Mouse (Mus musculus) limb, embryonic 15.5 days (tissue): ENCODE data around the gene Srgn. TPM values are rescaled to one million over a fixed set of nuclear protein-coding genes. Genes with fewer than 3 reads are reported as not detected.
"Not testable (repeated sequence)": the region's sequence is repeated elsewhere in the genome, so short reads cannot be mapped to it uniquely, and the experiment has no call there.

Experiments
- ATAC-seq: fragments of 200-750 bp; cut with Nextera tagmentation; 2 replicates; pipeline ENCODE4 v1.8.0; 2017; ENCODE audit warnings: low read depth, moderate TSS enrichment; ENCODE audit not compliant: insufficient number of reproducible peaks, low FRiP score, low TSS enrichment
- H3K27ac ChIP-seq: fragments of 300-500 bp; sonication (generic); 2 replicates; pipeline ENCODE4 v1.5.1; 2015; ENCODE audit warnings: moderate library complexity, mild to moderate bottlenecking, inconsistent platforms
- H3K27me3 ChIP-seq: fragments of 300-500 bp; sonication (generic); 2 replicates; pipeline ENCODE4 v1.6.1; 2015; ENCODE audit warnings: inconsistent platforms
- H3K36me3 ChIP-seq: fragments of 300-500 bp; sonication (generic); 2 replicates; pipeline ENCODE4 v1.6.1; 2015; ENCODE audit warnings: inconsistent platforms
- H3K4me1 ChIP-seq: fragments of 300-500 bp; sonication (generic); 2 replicates; pipeline ENCODE4 v1.6.1; 2015; ENCODE audit warnings: inconsistent platforms
- H3K4me2 ChIP-seq: fragments of 300-500 bp; sonication (generic); 2 replicates; pipeline ENCODE4 v1.6.1; 2015; ENCODE audit warnings: mild to moderate bottlenecking, inconsistent platforms
- H3K4me3 ChIP-seq: fragments of 300-500 bp; sonication (generic); 2 replicates; pipeline ENCODE4 v1.5.1; 2015; ENCODE audit warnings: mild to moderate bottlenecking, inconsistent platforms
- H3K9ac ChIP-seq: fragments of 300-500 bp; sonication (generic); 2 replicates; pipeline ENCODE4 v1.6.1; 2015; ENCODE audit warnings: inconsistent platforms
- H3K9me3 ChIP-seq: fragments of 300-500 bp; sonication (generic); 2 replicates; pipeline ENCODE4 v1.6.1; 2016; ENCODE audit warnings: inconsistent platforms
- WGBS: fragments of 180-500 bp; shearing (Covaris S2); methylation state at CpG from one replicate; pipeline ENCODE4 v1.1.7; 2015; 5-methylcytosine and 5-hydroxymethylcytosine counted together
- polyA plus RNA-seq: library from polyadenylated mRNA; unstranded; fragments of >200 nt; fragmentation: Nextera tagmentation; extraction: Ambion mirVana; gene quantifications from 2 replicates; pipeline ENCODE4 v1.2.1, GENCODE M21; 2015

The Srgn gene
- polyA plus RNA-seq, 1 experiment from 2014 or later: 56.2 TPM

DNA sequence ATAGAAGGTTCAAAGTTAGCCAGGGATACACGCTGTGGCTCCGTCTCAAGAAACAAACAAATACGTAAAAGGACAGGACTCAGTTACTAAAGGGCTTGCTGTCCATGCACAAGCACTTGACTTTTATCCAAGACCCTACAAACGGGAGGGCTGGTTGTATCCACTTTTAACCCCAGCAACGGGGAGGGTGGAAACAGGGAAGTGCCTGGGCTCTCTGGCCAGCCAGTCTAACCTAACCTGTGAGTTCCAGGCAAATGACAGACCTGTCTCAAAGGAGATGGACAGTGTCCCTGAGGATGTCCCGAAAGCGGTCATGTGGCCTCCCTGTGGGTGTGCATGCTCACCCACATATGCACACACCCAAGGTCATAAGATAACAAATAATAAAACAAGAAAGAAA, 25.3 kb downstream of the Srgn start:
- no peaks in the 10 kb centered on the region for H3K36me3 ChIP-seq
- WGBS: 77% methylated on average over 7 of the region's 7 CpGs
- no peak overlapping the region for H3K4me2 ChIP-seq
- no peaks in the 10 kb centered on the region for H3K9me3 ChIP-seq
- H3K4me1 ChIP-seq: no peaks in the 10 kb centered on the region
- ATAC-seq: no peak
- H3K9ac ChIP-seq: no peak overlapping the region
- no peak overlapping the region for H3K4me3 ChIP-seq
- H3K27me3 ChIP-seq: peaks cover 9% of the 10 kb centered on the region
- H3K27ac ChIP-seq: no peak overlapping the region

DNA sequence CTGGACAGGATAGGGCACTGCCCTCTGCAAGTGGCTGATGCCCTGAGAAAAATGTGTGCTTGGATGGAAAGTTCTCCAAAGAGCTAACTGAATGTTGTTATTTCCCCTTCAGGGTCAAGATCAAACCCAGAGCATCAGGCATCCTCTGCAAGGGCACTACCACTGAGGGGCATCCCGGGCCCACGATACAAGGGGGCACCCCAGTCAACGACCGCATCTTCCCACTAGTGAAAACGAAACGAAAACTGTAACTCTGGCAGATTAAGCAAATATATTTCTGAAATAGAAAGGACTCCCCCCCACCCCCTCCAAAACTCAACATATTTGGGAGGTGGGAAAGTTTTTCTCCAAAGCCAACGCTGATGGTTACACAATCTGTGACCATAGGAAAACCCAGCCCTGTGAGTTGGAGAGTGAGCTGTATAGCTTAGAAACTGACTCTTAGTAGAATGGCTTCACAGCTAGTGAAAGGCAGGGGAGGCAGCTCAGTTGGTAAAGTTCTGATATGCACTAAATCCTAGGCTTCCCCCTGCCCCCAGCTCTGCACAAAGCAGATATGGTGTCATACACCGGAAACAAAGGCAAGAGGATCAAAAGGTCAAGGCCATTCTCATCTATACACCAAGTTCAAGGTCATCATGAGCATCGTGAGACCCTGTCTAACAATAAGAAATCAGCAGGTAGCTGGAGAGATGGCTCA, 26.2 kb downstream of the Srgn start:
- Histone ChIP-seq H3K27me3 (0 out of 2 replicates have a peak, but pooled peaks cover 6% of the 10 kb centered on the region), H3K4me1 (no peaks in the 10 kb centered on the region), H3K4me2 (no peak overlapping the region), H3K9me3 (no peaks in the 10 kb centered on the region), H3K9ac (no peak overlapping the region), H3K27ac (no peak overlapping the region), H3K36me3 (no peaks in the 10 kb centered on the region), H3K4me3 (no peak overlapping the region)
- 86% methylated on average over 9 of the region's 9 CpGs for whole genome bisulfite sequencing
- ATAC-seq: no peak

DNA sequence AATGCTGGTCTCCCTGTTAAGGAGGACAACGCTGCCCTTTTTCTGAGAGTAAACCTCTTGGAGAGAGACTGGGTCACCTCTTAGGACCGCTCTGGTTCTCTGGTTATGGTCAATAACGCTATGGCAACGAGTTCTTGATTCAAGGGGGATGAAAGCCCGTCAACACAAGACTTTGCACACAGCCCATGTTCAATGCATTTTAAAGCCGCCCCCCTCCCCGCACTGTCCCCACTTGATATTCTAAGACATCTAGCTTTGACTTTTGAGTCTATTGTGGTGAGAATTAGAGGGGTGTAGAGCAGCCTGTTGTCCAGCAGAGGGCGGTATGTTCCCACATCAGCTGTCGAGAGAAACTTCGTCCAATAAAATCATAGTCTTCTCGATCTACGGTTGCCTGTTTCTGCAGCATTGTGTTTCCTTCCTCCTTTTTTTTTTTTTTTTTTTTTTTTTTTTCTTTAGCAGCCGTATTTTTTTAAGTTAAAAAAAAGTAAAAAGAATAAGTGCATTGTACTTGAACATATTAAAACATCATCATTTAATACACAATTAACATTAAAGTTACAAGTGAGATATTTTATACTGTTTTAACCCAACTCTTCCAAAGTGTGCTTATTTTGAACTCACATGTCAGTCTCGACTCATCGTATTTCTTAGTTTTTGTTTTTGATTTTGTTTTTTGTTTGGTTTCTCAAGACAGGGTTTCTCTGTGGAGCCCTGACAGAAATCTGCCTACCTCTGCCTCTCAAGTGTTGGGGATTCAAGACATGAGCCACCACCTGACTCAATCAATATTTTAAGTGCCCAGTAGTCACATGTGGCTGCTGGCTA, 26.9 kb downstream of the Srgn start:
- Histone ChIP-seq H3K36me3 (no peaks in the 10 kb centered on the region), H3K9me3 (no peaks in the 10 kb centered on the region), H3K4me3 (no peak overlapping the region), H3K9ac (no peak overlapping the region), H3K4me2 (no peak overlapping the region), H3K4me1 (no peaks in the 10 kb centered on the region), H3K27me3 (0 out of 2 replicates have a peak, but pooled peaks cover 3% of the 10 kb centered on the region), H3K27ac (no peak overlapping the region)
- no peak for ATAC-seq
- WGBS: 25% methylated on average over 15 of the region's 15 CpGs

DNA sequence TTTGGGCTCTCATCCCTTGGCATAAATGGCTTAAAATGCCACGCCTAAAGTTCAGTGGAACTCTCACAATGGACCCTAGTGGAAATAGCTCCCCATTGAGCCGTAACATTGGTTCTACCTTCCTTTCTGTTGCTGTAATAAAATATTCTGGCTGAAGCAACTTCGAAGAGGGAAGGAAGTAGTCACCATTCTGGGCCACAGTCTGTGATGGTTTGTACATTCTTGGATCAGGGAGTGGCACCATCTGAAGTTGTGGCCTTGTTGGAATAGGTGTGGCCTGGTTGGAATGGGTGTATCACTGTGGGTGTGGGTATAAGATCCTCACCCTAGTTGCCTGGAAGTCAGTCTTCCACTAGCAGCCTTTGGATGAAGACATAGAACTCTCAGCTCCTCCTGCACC, 35.6 kb downstream of the Srgn start:
- not testable (repeated sequence) for H3K27ac ChIP-seq, H3K4me1 ChIP-seq, H3K4me3 ChIP-seq, H3K9me3 ChIP-seq, ATAC-seq, H3K9ac ChIP-seq, H3K36me3 ChIP-seq, H3K4me2 ChIP-seq, H3K27me3 ChIP-seq
- 74% methylated on average over 3 of the region's 3 CpGs for WGBS

DNA sequence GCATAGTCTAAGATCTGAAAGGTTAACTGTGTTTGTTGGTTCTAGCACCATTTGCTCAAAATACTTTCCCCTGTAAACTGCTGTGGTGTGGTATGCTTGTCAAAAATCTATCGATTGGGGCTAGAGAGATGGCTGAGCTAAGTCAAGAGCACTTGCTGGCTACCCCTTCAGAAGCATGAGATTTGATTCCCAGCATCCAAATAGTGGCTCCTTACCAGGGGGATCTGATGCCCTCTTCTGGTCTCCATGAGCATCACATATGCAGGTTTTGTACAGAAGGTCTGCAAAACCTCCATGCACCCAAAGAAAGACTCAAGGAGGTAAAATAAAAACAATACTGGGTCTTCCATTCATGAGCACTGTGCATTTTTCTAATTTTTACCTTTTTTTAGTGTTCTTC, 39.0 kb downstream of the Srgn start:
- WGBS: 26% methylated on average over 1 of the region's 1 CpGs
- Histone ChIP-seq H3K36me3 (no peaks in the 10 kb centered on the region), H3K27me3 (no peaks in the 10 kb centered on the region), H3K4me1 (peaks cover 3% of the 10 kb centered on the region; the same call in 1 of the 2 replicates), H3K27ac (no peak overlapping the region), H3K4me2 (no peak overlapping the region), H3K9me3 (no peaks in the 10 kb centered on the region), H3K4me3 (no peak overlapping the region), H3K9ac (no peak overlapping the region)
- ATAC-seq: no peak

DNA sequence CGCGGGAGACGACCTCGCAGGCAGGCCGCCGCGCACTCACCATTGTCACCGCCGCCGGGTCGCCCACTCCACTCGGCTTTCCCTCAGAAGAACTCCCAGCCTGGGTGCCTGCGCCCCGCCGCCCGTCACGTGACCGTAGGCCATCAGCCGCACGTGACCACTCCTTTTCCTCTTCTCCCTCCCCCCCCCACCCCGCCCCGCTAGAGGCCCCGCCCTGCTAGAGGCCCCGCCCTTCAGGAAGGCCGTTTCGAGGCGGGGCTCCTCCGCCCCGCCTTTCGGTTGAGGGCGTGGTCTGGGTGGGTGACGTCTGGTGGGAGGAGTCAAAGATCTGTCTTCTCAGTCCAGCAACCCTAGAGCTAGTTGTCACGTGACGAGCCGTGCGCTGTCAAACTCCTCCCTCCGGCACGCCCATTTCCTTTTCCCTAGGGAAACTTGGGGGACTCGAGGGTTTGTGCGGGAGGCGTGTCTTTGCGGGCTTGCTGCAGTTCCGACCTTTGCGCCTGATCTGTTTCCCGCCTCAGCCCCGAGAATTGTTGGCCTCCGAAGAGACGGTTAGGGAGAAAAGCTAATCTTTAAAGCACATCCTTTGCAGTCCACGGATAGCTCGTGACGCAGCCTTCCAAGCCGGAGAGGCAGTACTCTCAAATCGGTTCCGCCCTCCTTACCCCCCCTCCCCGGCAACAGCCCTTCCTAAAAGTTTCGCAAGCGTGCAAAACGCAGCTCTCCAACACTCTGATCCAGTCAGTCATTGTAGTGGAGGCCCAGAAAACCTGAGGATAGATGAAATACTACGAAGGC, 40.4 kb downstream of the Srgn start, which contains the start of gene Vps26a:
Gene Vps26a (minus strand): TSS at position 188 of the 798 bp plus-strand sequence.
- peak within 1 kb of the TSS; percentile 87 for H3K9ac ChIP-seq
- no peaks in the 10 kb centered on the region for H3K36me3 ChIP-seq
- peak within 1 kb of the TSS; percentile 84 for H3K27ac ChIP-seq
- H3K4me3 ChIP-seq: peak within 1 kb of the TSS; percentile 95
- H3K4me2 ChIP-seq: peak within 1 kb of the TSS; percentile 74
- under 1% methylated on average over 48 of the region's 59 CpGs for WGBS
- no peaks in the 10 kb centered on the region for H3K9me3 ChIP-seq
- H3K27me3 ChIP-seq: no peaks in the 10 kb centered on the region
- H3K4me1 ChIP-seq: peaks cover 3% of the 10 kb centered on the region; the same call in 1 of the 2 replicates
- ATAC-seq: peak; percentile 93

DNA sequence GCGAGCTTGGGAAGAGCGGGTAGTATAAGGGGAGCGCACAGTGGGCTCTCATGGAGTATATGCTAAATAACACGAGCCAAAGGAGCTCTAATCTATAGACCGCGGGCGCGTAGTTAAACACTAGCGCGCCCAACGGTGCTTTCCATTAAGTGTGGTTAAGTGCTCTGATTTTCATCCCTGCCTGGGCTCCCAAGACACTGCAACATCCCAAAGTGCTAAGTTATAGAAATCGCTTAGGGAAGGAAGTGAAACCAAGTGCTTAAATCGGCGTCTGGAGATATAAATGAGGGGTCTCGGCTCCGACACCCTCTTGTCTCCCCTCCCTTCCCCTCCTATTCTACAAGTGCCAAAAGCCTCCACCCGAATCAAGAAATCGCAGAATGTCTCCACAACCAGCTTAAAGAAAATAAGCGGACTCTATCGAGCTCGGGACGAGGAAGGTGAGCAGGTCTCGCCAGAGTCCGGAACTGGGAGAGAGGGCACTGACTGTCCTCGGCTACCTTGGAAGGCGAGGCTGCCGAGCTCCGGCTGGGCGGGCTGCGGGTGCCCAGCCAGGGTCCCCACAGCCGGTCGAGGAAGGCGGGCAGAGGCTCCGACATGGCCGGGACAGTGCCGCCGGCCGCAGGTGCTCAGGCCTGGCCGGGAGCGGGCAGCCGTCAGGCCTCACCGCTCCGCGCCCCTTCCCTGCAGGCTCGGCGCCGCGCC, 41.2 kb downstream of the Srgn start:
- no peaks in the 10 kb centered on the region for H3K27me3 ChIP-seq
- peak overlapping the region; percentile 74 for H3K4me2 ChIP-seq
- peak overlapping the region; percentile 87 for H3K9ac ChIP-seq
- peak; percentile 66 for ATAC-seq
- no peaks in the 10 kb centered on the region for H3K36me3 ChIP-seq
- no peaks in the 10 kb centered on the region for H3K9me3 ChIP-seq
- peak overlapping the region; percentile 75 for H3K27ac ChIP-seq
- WGBS: under 1% methylated on average over 41 of the region's 48 CpGs
- peak overlapping the region; percentile 95 for H3K4me3 ChIP-seq
- H3K4me1 ChIP-seq: peaks cover 3% of the 10 kb centered on the region; the same call in 1 of the 2 replicates

DNA sequence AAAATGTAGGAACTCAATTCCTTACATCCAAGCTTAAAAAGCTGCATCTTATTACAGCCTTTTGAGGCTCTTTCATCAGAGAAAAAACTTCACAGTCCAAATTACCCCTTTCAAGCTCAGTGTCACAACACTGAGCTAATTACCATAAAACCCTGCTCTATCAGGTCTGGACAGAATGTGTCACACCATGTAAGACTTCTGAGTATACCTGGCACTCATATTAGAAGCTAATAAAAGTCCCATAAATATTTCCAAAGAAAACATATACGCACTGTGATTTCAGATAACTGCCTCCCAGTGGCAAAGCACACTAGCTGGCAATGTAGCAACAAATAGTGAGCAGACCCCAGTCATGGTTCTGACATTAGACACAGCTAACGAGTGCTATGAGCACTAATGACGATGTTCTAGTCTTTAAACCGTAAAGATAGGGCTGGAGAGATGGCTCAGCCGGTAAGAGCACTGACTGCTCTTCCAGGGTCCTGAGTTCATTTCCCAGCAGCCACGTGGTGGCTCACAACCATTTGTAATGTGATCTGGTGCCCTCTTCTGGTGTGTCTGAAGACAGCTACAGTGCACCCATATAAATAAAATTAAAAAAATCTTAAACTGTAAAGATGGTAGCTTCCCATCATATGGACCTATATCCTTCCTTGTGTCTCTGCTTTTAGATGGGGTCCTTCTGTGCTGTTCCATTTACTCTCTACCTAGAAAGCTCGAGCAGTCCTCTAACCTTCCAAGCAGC, 46.0 kb downstream of the Srgn start:
- Histone ChIP-seq H3K9me3 (no peaks in the 10 kb centered on the region), H3K27ac (no peak overlapping the region), H3K4me3 (no peak overlapping the region), H3K27me3 (no peaks in the 10 kb centered on the region), H3K4me1 (no peaks in the 10 kb centered on the region; the same call in 1 of the 2 replicates), H3K36me3 (no peaks in the 10 kb centered on the region), H3K9ac (no peak overlapping the region), H3K4me2 (no peak overlapping the region)
- WGBS: 46% methylated on average over 7 of the region's 7 CpGs
- no peak for ATAC-seq

DNA sequence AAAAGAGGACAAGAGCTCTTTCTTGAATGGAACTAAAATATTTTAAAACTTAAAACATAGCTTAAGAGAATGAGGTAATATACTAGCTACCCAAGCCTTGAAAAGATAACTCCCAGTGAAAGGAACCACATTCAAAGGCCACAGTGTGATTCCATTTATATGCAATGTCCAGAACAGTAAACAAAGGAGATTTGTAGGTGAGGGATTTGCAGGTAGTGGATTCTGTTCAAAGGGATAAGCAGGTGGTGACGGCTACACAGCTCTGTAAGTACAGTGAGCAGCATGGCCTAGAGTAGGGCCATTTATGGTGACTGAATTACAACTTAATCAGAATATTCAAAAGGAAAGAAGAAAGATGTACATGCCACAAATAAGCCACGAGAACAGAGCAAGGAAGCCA, 50.3 kb downstream of the Srgn start:
- Histone ChIP-seq H3K4me3 (no peak overlapping the region), H3K36me3 (peaks cover 9% of the 10 kb centered on the region; the same call in 1 of the 2 replicates), H3K27me3 (no peaks in the 10 kb centered on the region), H3K4me2 (no peak overlapping the region), H3K27ac (no peak overlapping the region), H3K9me3 (no peaks in the 10 kb centered on the region), H3K9ac (no peak overlapping the region), H3K4me1 (no peaks in the 10 kb centered on the region)
- ATAC-seq: no peak
- WGBS: 85% methylated on average over 2 of the region's 2 CpGs

DNA sequence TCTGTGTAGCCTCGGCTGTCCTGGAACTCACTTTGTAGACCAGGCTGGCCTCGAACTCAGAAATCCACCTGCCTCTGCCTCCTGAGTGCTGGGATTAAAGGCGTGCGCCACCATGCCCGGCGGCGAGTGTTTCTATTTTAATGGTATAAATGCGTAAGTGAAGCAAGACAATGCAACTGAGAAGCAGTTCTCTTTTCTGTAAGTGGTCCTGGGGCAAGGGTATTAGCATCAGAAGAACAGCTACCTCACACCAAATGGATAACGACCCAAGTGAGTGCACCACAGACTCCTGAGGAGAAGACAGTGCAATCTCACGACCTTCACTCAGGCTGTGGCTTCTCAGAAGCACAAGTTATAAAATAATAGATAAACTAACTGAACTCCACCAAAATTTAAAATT, 52.3 kb downstream of the Srgn start:
- Histone ChIP-seq H3K27ac (no peak overlapping the region), H3K9me3 (no peaks in the 10 kb centered on the region), H3K4me1 (no peaks in the 10 kb centered on the region), H3K9ac (no peak overlapping the region), H3K4me2 (no peak overlapping the region), H3K36me3 (peaks cover 9% of the 10 kb centered on the region; the same call in 1 of the 2 replicates), H3K4me3 (no peak overlapping the region), H3K27me3 (no peaks in the 10 kb centered on the region)
- 91% methylated on average over 10 of the region's 10 CpGs for WGBS
- no peak for ATAC-seq

DNA sequence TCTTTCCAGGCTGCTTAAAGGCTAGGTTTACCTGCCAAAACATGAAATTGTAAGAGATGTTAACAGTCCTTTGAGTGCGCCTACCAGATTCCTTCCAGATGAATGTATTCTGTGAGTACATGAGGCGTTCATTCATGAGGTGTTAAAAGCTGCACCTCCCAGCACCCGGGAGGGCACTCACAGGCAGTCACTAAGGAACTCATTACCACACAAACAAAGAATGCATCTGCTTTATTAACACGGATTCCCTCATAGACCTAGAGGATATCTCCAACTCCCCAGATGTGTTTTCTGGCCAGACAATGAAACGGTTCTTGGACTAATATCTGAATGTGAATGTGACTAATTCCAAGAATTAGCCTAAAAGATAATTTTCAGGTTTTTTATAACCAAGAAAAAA, 56.1 kb downstream of the Srgn start:
- no peak overlapping the region for H3K27ac ChIP-seq
- WGBS: 47% methylated on average over 5 of the region's 5 CpGs
- H3K9ac ChIP-seq: no peak overlapping the region
- H3K4me2 ChIP-seq: no peak overlapping the region
- H3K27me3 ChIP-seq: no peaks in the 10 kb centered on the region
- no peak for ATAC-seq
- H3K4me3 ChIP-seq: no peak overlapping the region
- peaks cover 13% of the 10 kb centered on the region for H3K36me3 ChIP-seq
- no peaks in the 10 kb centered on the region for H3K4me1 ChIP-seq
- H3K9me3 ChIP-seq: no peaks in the 10 kb centered on the region
